46 mouse cellular contexts compared by ENCODE assay signal in the genomic region with DNA sequence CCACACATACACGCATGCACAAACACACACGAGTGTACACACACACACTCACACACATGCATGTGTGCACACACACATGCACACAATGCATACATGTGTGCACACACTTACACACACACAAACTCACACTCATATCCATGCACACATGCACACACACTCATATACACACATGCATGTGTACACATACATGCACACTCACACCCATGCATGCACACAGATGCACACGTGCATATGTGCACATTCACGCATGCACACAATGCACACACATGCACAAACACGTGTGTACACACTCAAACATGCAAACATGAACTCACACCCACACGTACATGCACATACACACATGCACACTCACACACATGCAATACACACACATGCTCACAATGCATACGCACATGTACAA. TPM values are rescaled to one million over a fixed set of nuclear protein-coding genes. Genes with fewer than 3 reads are reported as not detected.
"Had no signal": no experiment of that assay in that cellular context is flagged by ENCODE, and none has a peak within 500 bp of the region (broad histone marks: within the 10 kb centered on the region; RNA-seq: fewer than 3 reads in every experiment).

No protein-coding gene starts in this region.

- H3K27ac ChIP-seq: heart, embryonic 10.5 days; hindbrain, embryonic 12.5 days; hindbrain, postnatal 0 days; intestine, embryonic 15.5 days; kidney, embryonic 15.5 days; kidney, postnatal 0 days; left cerebral cortex, adult 2 months had no signal

- H3K27me3 ChIP-seq: heart, embryonic 12.5 days; heart, embryonic 13.5 days; hindbrain, embryonic 13.5 days; hindbrain, embryonic 15.5 days; intestine, embryonic 15.5 days; kidney, embryonic 15.5 days had no signal

- H3K36me3 ChIP-seq: heart, embryonic 10.5 days; heart, embryonic 12.5 days; heart, embryonic 13.5 days; heart, embryonic 15.5 days; hindbrain, embryonic 10.5 days; hindbrain, embryonic 12.5 days; hindbrain, embryonic 13.5 days; hindbrain, embryonic 15.5 days; intestine, embryonic 15.5 days; kidney, embryonic 15.5 days had no signal

- H3K9ac ChIP-seq: heart, embryonic 12.5 days; heart, embryonic 13.5 days; heart, embryonic 15.5 days; hindbrain, embryonic 12.5 days; hindbrain, embryonic 13.5 days; hindbrain, embryonic 14.5 days; hindbrain, embryonic 15.5 days; intestine, embryonic 15.5 days; kidney, embryonic 15.5 days had no signal

- DNase-seq: heart, postnatal 10 days; heart, postnatal 14 days; heart, postnatal 36 days; heart, postnatal 4 days; kidney, adult 11 months; kidney, adult 18-20 months; kidney, adult 2 months; kidney, adult 8-10 months; kidney, adult 9 months; kidney, postnatal 10 days; kidney, postnatal 14 days; kidney, postnatal 25 days; kidney, postnatal 36 days; kidney, postnatal 4 days; layer of hippocampus, adult 9-11 months; layer of hippocampus, postnatal 36 days had no signal

- ATAC-seq: hindbrain, embryonic 16.5 days; hindbrain, postnatal 0 days; inflammation-experienced regulatory T-cells, adult 6 months; intestine, embryonic 15.5 days; intestine, embryonic 16.5 days; intestine, postnatal 0 days had no signal

- H3K9me3 ChIP-seq: heart, embryonic 10.5 days; heart, embryonic 12.5 days; heart, embryonic 13.5 days; heart, embryonic 15.5 days; hindbrain, embryonic 10.5 days; hindbrain, embryonic 12.5 days; hindbrain, embryonic 13.5 days; hindbrain, embryonic 15.5 days; intestine, embryonic 15.5 days had no signal

- H3K4me3 ChIP-seq: heart, embryonic 10.5 days; heart, embryonic 12.5 days; heart, embryonic 13.5 days; heart, embryonic 15.5 days; hindbrain, embryonic 10.5 days; hindbrain, embryonic 12.5 days; hindbrain, embryonic 13.5 days; hindbrain, embryonic 15.5 days; intestine, embryonic 15.5 days; kidney, embryonic 15.5 days; left cerebral cortex, adult 2 months had no signal

- H3K4me1 ChIP-seq: hindbrain, embryonic 12.5 days; hindbrain, embryonic 13.5 days; hindbrain, embryonic 15.5 days; intestine, embryonic 15.5 days had no signal

RNA-seq across cellular contexts. Expression of a gene that starts 6.1 kb away (rescaled TPM):
- total RNA-seq: heart, postnatal 10 days; heart, postnatal 14 days; heart, postnatal 25 days; heart, postnatal 36 days; heart, postnatal 4 days; hematopoietic stem cell, adult 5-6 weeks; left cerebral cortex, adult 18-20 months had no signal
- polyA plus RNA-seq: heart, embryonic 11.5 days; heart, embryonic 12.5 days; heart, embryonic 13.5 days; heart, embryonic 14.5 days; heart, embryonic 15.5 days; heart, embryonic 16.5 days; heart, postnatal 0 days; inflammation-experienced regulatory T-cells, adult 6 months; intestine, embryonic 14.5 days; intestine, embryonic 15.5 days; intestine, embryonic 16.5 days; intestine, postnatal 0 days; kidney, adult 2 months; kidney, embryonic 14.5 days; kidney, embryonic 15.5 days; kidney, embryonic 16.5 days; kidney, postnatal 0 days; large intestine, adult 2 months had no signal

RNA-seq across cellular contexts. Expression of a gene that starts 8.5 kb away (rescaled TPM):
- total RNA-seq: heart, postnatal 25 days; heart, postnatal 36 days had no signal
- polyA plus RNA-seq: heart, embryonic 12.5 days; heart, embryonic 14.5 days; heart, postnatal 0 days; hindbrain, embryonic 11.5 days had no signal

RNA-seq across cellular contexts. Expression of a gene that starts 51.3 kb away (rescaled TPM):
- total RNA-seq: heart, postnatal 25 days; heart, postnatal 36 days; heart, postnatal 4 days; hematopoietic stem cell, adult 5-6 weeks had no signal
